Mouse (Mus musculus) R1 (cell line): ENCODE measurements around the gene Astn2.

Experiments used
- DNase-seq: peaks from one replicate; pipeline ENCODE4 v3.0.0-alpha.2; 2018; ENCODE audit warnings: low read depth, low spot score

Astn2 gene

GRCm38 (mm10) chr4:65580254-65580653 lies 824.2 kb downstream of the Astn2 start:
- no peak for DNase-seq

- DNase-seq, result no peak
Measured at GRCm38 (mm10) chr4:65565493-65565892, 838.9 kb downstream of the Astn2 start.

- DNase-seq, result no peak
Measured at GRCm38 (mm10) chr4:65548561-65548960, 855.9 kb downstream of the Astn2 start.

DNA sequence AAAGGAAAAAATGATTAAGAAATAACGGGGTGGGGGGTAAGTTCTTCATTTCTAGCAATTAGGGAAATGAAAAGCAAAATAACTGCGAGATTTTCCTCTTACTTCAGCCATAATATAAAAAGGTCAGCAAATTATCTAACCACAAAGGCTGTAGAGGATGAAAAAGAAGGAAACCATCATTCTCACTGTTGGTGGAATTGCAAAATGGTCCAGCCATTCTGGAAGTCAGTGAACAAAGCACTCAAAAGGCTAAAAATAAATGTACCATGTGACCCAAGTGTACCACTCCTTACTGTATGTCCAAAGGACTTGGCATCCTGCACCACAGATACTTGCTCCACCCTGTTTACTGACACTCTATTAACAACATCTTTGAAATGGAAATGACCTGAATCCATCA lies 858.8 kb downstream of the Astn2 start:
- DNase-seq, result no peak

DNA sequence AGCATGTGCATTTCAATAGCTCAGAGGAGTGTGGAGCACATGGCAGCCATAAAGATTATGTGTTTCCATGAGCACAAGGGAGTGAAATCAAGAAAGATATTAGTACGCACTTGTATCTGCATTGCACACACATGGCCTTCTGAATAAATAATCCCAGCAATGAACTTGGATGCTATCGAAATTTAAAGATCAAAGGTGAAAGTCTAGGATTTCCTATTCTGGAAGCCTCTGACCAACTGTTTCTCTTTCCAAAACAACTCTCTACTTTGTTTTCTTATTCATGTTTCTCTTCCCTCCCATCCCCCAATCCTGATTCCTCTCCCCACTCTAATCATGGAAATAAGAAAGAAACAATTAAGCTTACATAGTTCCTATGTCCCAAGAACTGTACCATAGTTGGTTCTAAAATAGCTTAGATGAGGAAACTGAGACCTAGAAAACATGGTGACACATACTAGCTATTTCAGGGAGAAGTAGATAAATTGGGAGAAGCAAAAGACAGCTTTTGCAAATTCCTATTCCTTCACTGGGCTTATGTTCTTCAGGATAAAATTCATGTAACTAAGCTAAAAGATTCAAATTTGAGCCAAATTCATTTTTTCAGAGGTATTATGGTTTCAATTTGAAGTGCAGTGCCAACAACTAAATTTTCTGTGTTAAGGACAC lies 872.2 kb downstream of the Astn2 start:
- DNase-seq, result no peak

DNA sequence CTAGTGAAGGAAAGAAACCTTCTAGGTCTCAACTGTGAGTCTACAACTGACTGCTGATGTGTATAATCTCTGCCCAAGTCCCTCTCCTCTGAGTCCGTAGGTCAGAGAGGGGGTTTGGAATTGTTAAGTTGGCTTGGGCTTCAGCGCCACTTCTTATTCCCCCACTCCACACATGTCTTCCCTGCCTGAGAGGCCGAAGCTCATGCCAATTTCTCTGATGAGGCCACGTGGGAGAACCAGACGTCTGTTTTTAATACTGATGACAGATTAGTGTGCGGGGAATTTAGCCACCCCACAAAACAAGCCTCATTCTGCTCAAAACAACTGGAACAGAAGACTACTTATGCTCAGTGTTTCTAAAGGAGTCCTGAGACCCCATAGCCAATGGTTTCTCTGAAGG lies 872.8 kb downstream of the Astn2 start:
- DNase-seq, result no peak

GRCm38 (mm10) chr4:65530901-65531300 lies 873.5 kb downstream of the Astn2 start:
- DNase-seq, result no peak

DNA sequence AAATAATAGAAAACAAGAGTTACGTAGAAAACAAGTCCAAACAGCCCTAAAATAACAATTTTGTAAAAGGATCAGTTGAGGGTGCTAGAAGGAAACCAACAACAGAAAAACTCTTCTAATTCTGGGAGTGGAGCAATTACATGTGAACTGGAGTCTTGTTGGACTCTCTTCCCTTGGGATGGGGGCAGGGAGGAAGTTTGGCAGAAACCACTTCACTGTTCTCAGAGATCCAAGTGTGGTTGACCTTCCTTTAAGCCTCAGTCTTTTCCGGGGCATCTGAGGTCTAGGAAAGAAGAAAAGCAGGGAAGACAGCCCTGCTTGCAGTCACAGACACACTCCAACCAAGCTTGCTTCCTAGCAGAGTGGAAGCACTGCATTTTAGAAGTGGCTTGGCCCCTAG lies 896.3 kb downstream of the Astn2 start:
- no peak for DNase-seq

GRCm38 (mm10) chr4:65506870-65507269 lies 897.5 kb downstream of the Astn2 start:
- no peak for DNase-seq

DNA sequence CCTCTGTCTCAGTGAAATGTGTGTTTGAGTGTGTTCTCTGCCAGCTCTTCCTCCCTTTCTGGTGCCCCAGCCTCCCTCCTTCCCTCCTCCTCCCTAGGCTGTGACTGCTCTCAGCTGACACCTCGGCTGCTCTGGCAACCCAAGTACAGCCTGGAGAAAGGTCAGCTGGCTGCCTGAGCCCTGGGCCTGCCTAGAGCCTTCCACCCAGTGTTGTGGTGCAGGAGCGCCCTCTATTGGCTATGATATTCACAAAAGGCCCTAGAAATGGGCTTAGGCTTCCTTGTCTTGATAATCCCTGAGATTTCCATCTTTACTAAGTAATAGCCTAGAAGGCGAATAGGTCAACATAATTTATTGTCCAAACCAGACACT lies 908.0 kb downstream of the Astn2 start:
- peak; percentile 62 for DNase-seq

DNA sequence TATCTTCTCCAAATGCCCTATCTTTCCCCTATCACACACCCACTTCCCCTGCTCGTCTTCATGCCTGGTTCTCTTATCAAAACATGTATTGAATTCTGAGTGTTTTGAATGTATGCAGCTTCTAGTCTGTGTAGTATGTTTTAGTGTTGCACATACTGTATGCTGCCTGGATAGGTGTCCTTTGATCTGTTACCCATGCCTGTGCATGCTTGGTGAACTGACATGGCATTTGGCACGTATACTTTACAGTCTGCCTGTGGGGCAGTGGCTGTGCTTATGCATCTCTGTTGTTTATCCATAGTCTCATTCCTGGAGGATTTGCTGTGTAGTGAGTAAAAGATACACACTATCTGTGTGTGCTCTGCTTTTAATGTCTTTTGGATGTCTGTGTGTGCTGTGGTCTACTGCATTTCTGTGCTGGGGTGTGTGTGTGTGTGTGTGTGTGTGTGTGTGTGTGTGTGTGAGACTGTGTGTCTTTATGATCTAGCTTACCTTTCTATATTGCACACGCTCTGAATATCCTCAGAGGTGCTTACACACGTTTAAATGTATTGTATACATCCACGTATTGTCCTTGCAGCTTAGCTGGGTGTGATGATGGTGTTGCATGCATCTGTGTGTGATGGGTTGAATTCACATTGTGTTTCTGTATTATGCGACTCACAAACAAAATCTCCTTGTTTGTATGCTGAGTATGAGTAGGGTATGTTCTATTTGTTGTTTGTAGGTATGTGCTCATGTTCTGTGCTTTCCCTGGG lies 908.5 kb downstream of the Astn2 start:
- no peak for DNase-seq

GRCm38 (mm10) chr4:65491541-65491940 lies 912.9 kb downstream of the Astn2 start:
- DNase-seq, result no peak

DNA sequence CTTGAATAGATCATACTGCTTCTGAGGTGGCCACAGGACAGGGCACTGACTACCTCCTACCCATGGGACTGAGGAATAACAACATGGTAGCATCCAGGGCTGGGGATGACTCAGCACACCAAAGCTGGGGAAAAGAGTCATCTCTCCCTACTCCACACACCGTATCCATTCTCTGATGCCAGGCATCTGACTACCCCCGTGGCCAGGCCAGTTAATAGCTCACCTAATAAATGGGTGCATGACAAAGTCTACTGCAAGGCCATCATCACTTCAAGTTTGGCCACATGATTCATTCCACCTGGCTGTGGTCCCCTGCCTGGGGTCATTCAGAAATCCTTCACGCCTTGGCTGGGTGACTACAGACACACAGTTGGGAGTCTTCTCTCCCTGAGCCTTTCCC lies 914.7 kb downstream of the Astn2 start:
- no peak for DNase-seq

GRCm38 (mm10) chr4:65481632-65482031 lies 922.8 kb downstream of the Astn2 start:
- no peak for DNase-seq

- no peak for DNase-seq
Measured at GRCm38 (mm10) chr4:65477106-65477505, 927.3 kb downstream of the Astn2 start.

DNA sequence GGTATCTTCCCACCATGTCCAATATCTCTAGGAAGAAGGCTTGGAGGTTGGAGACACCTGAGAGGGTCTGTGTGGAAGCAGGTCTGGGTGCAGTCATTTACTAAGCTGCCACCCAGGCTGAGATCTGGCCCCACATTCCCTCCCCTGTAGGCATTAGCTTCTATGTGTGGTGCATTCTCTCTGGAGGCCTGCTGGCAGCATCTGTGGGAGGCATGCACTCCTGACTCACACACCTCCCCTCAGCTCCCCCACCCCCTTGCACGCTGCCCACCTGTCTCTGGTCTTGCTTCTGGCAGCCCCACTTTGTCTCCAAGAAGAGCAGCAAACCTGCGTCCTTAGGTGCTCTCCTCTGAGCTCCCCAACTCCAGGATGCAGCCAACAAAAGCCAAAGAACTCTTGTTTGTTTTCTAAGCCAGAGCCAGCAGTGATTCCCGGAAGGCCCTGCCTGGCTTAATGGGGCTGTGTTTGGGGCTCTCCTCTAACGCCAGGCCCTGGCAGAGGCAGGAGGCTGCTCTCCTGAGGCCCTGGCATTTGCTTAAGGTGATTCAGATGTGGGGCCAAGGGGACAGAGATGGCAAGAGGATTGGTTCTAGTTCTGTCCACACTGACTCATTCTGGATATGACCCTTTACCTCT lies 928.4 kb downstream of the Astn2 start:
- no peak for DNase-seq

DNA sequence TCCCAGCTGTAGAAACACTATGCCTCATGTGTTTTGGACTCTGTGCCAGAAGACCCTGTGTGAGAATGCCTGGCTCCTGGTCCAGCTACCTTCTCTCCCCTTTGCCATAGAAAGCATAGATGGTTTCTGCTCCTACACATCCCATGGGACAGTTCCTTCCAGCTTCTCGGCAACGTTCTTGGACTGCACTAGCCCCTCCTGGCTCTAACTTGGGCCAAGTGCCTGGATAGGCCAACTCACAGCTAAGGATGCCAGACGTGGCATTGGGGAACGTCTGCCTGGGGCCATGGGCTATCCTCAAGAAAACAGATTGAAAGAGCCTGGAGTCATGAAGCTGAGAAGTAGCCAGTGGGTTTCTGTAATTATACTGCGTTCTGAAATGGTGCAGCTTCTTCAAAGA lies 931.3 kb downstream of the Astn2 start:
- no peak for DNase-seq

DNA sequence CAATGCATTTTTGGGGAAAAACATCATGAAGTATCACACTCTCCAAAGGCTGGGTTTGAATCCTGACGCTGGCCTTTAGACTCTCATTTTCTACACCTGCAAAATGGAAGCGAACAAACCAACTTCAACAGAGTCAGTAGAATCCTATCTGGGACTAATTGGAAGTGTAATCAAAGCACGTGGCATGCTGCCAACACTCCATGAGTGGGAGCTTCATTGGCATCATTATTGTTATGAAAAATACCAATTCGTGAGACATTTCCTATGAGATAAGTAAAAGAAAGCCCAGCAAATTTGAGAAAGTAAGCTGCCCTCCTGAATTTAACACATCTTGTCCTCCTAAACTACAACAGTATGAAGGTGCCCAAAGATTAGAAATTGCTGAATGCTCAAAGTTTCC lies 955.2 kb downstream of the Astn2 start:
- no peak for DNase-seq

- no peak for DNase-seq
Measured at GRCm38 (mm10) chr4:65441746-65442145, 962.7 kb downstream of the Astn2 start.

- no peak for DNase-seq
Measured at GRCm38 (mm10) chr4:65430804-65431203, 973.6 kb downstream of the Astn2 start.

DNA sequence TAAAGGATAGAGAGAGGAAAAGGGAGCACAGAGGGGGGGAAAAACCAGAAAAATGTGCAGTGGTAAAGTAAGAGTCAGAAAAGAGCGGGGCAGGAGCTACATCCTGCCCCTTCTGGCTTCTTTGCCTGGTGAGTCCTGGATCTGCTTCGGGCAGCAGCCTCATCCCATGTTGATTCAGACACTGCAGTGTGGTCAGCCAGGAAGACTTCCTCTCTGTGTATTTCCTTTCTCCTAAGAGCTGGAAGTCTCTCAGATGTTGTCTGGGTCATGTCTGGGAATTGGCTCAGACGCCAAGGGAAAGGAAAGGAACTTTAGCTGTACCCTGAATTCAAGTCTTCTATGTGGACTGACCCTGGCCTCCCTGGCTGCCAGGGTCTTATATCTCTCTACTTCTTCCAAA lies 976.9 kb downstream of the Astn2 start:
- no peak for DNase-seq

DNA sequence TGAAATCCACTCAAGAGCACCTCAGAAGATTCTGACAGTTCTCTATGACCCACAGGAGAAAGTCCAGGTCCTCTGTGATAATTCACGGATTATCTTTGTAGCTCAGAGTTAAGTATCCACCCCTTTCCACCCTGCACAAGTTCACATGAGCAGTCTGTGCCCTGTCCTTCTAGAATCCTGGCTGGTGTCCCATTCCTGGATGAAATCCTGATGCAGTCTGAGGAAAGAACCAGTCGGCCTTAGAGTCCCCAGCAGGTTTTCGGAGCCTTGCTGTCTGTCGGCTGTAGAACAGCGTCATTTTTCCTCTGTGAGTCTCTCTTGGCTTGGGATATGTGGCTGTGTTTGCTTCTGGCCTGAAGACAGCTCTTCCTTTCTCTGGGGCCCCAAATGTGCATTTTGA lies 978.0 kb downstream of the Astn2 start:
- DNase-seq, result no peak

GRCm38 (mm10) chr4:65423068-65423625 lies 981.3 kb downstream of the Astn2 start:
- DNase-seq, result no peak
